Mouse (Mus musculus) E14TG2a.4 (cell line): Measurements from ENCODE around the gene Ccdc33.

Experiments used
- H3K27me3 ChIP-seq: 2 replicates; pipeline ENCODE4 v1.6.1; 2014; ENCODE audit warnings: low read length, control low read depth; ENCODE audit not compliant: insufficient read depth
- H3K36me3 ChIP-seq: 2 replicates; pipeline ENCODE4 v1.6.1; 2014; ENCODE audit warnings: low read length, control low read depth; ENCODE audit not compliant: insufficient read depth
- H3K4me1 ChIP-seq: replicated peaks from 2 replicates; pipeline ENCODE4 v1.6.1; 2014; ENCODE audit warnings: low read depth, low read length, control low read depth
- H3K4me3 ChIP-seq: replicated peaks from 2 replicates; pipeline ENCODE4 v1.5.1; 2014; ENCODE audit warnings: mild to moderate bottlenecking, low read length
- H3K9me3 ChIP-seq: 2 replicates; pipeline ENCODE4 v1.6.1; 2014; ENCODE audit warnings: low read length, control low read depth
- CTCF ChIP-seq: conservative IDR thresholded peaks from 2 replicates; pipeline ENCODE4 v1.5.1; 2014; ENCODE audit warnings: low read length
- NANOG ChIP-seq: IDR thresholded peaks from 2 replicates; pipeline ENCODE4 v1.6.1; 2014; ENCODE audit warnings: borderline replicate concordance, low read length, mixed read lengths
- POU5F1 ChIP-seq: IDR thresholded peaks from 2 replicates; pipeline ENCODE4 v1.6.1; 2014; ENCODE audit warnings: low read length, borderline replicate concordance

Gene Ccdc33

DNA sequence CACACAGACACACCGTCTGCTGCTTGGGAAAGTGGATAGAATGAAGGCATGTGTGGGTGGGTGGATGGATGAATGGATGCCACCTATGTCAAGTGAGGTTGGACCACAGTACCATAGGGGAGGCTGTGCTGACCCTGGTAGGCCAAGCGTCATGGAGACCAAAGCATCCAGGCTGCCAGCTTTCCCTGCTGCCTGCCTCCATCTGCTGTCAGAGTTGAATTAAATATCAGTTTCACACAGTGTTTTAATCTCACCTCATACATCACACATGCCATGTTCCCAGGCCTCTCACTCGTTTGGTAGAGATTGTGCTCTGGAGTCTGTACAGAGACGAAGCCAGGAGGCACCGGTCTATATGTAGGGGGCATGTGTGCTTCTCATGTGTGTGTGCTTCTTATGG is 7.8 kb downstream of the Ccdc33 start:
- Histone ChIP-seq H3K36me3 (no peaks in the 10 kb centered on the region), H3K27me3 (peaks cover 82% of the 10 kb centered on the region), H3K4me1 (peaks cover 42% of the 10 kb centered on the region), H3K4me3 (no peak overlapping the region), H3K9me3 (no peaks in the 10 kb centered on the region)
- no peak for TF ChIP-seq NANOG

DNA sequence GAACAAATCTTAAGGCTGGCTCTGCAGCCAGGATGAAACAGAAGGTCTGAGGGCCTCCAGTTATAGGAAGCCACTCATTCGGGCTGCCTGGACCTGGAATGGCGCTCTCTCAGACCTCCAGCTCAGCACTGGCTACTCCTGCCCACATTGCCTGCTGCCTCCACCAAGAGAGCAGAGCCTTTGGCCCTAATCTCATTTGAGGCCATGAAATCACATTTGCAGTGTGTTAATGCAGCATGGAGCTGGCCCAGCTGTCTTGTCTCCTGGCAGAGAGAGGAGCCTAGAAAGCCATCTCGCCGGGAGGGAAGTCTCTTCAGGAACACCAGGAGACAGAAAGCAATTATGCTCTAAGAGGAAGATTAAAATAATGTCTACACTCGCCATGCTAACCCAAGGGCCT is 11.1 kb downstream of the Ccdc33 start:
- H3K4me3 ChIP-seq: no peak overlapping the region
- no peaks in the 10 kb centered on the region for H3K9me3 ChIP-seq
- no peaks in the 10 kb centered on the region for H3K36me3 ChIP-seq
- H3K4me1 ChIP-seq: peaks cover 11% of the 10 kb centered on the region
- peaks cover 73% of the 10 kb centered on the region for H3K27me3 ChIP-seq
- no peak for TF ChIP-seq CTCF

DNA sequence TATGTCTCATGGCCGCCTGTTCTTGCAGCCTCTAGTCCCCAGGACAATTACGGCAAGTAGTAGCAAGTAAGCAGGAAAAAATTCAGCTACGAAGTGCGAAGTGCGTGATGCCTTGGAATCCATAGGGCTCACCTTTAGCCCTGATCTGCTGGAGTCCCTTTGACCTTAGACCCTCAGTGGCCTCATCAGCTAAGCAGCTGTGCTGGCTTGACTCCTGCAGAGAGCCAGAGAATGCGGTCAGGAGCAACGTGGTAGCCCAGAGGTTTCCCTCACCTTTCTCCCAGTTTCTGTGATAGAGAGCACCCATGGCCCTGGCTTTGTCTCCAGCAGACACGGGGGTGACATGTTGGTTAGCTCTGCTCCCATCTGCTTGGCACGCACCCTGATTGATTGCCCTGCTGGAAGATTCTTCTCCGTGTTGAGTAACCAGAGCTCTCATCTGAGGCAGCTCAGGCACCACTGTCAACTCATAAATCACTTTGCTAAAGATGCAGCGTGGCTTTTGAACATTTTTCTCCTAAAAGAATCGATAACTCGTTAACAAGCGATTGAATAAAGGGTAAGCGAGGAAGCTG is 12.9 kb downstream of the Ccdc33 start:
- peaks cover 68% of the 10 kb centered on the region for H3K27me3 ChIP-seq
- no peak overlapping the region for H3K4me3 ChIP-seq
- no peak for TF ChIP-seq POU5F1
- no peak for TF ChIP-seq NANOG
- TF ChIP-seq CTCF: no peak
- no peaks in the 10 kb centered on the region for H3K9me3 ChIP-seq
- H3K36me3 ChIP-seq: no peaks in the 10 kb centered on the region
- H3K4me1 ChIP-seq: no peaks in the 10 kb centered on the region

DNA sequence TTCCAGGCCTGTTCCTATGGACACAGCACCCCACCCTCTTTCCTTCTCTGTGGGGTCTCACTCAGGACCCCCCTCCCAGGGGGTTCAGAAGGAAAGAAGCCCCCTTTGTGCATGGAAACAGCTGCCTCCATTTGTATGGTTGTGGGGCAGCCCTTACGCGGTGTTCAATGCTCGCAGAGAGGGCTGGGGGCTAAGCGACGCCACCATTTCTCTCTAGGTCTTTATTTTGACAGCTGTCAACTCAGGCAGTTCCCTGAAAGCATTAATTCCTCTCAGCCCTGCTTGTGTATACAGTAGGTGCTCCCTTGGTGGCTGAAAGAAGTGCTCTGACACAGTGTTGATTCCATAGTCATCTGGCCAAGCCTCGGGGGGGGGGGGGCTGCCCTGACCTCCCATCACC is 15.0 kb downstream of the Ccdc33 start:
- H3K4me3 ChIP-seq: no peak overlapping the region
- no peak for TF ChIP-seq NANOG
- TF ChIP-seq POU5F1: no peak
- TF ChIP-seq CTCF: no peak
- no peaks in the 10 kb centered on the region for H3K9me3 ChIP-seq
- no peaks in the 10 kb centered on the region for H3K36me3 ChIP-seq
- peaks cover 65% of the 10 kb centered on the region for H3K27me3 ChIP-seq
- H3K4me1 ChIP-seq: peaks cover 19% of the 10 kb centered on the region

DNA sequence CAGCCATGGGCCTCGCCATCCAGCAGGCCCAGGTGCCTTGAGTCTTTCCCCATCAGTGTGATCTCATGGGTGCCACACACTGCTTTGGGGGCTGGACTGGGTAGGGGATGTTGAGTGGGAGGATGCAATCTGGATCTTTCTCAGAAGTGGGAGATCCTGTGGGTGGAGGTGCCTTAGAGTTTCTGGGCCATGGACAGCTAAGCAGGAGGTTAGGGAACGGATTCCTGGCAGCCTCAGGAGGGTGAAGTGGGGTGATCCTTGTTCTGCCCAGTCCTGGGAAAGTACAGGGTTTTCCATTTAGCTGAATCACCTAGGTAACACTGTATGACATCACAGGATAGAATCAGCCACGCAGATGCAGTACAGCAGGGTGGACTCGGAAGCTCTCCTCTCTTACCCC is 16.6 kb downstream of the Ccdc33 start:
- H3K27me3 ChIP-seq: peaks cover 59% of the 10 kb centered on the region
- H3K9me3 ChIP-seq: no peaks in the 10 kb centered on the region
- H3K36me3 ChIP-seq: no peaks in the 10 kb centered on the region
- TF ChIP-seq NANOG (no peak), POU5F1 (no peak), CTCF (no peak)
- no peak overlapping the region for H3K4me3 ChIP-seq
- peaks cover 36% of the 10 kb centered on the region for H3K4me1 ChIP-seq

DNA sequence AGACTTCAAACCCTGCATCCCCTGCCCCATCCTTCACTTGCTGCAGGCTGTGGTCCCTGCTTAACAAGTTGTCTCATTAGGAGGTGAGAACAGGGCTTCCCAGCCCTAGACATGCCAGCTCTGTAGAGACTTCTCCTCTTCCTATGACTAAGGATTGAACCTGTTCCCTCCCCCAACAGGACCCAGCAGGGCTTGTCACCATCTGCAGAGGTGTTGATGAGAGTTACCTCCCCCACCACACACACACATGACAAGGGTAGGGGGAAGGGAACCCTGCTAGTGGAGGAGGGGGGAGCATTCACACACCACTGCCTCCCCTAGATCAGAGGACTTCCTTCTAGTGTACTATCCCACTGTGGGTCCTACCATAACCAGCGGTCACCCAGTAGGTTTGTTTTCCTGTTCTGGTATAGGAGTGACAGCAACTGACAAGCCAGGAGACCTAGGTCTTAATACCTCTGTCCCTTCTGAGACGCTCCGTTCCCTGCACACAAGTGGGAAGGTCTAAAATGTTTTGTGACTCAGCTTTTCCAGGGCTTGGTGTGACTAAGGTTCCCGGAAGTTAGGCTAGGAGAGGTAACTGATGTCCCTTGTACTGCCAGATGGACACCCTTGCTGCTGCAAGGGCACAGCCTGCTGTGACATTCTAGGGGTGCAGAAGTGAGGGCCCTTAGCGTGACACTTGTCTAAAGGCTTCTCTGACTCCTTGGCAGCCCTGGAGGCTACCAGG is 18.6 kb downstream of the Ccdc33 start:
- Histone ChIP-seq H3K9me3 (no peaks in the 10 kb centered on the region), H3K36me3 (no peaks in the 10 kb centered on the region), H3K4me3 (no peak overlapping the region), H3K27me3 (peaks cover 43% of the 10 kb centered on the region), H3K4me1 (peaks cover 55% of the 10 kb centered on the region)
- TF ChIP-seq POU5F1: no peak
- TF ChIP-seq CTCF: no peak
- no peak for TF ChIP-seq NANOG

DNA sequence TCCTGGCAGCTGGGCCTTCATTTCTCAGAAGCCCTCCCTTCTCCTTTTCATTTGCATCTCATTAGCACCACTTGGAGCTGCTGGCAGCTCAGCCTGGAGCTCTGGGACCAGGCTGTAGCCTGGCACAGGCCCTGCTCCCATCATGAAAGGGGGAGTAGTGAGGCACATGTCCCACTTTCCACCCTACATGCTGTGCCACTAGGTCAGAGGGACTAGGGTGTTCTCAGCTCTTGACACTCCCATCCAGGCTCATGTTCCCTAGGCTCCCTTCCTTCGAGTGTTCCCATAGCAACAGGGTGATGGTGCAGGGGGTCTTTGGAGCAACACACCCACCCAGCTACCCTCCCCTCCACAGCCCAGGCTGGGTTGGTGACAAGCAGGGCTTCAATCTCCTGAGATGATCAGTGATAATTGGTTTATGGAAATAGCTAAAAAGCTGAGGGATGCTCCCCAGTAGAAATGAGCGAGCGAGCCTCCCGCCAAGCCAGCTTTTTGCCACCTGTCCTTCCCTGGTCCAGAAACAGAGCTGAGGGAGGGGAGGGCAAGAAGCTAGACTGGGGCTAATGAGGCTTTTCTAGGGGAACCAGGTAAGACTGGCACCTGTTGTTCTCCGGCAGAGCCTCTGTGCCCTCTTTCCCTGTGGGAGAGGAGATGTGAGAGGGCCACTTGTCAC is 21.9 kb downstream of the Ccdc33 start:
- Histone ChIP-seq H3K36me3 (no peaks in the 10 kb centered on the region), H3K4me1 (peaks cover 59% of the 10 kb centered on the region), H3K27me3 (peaks cover 36% of the 10 kb centered on the region), H3K9me3 (no peaks in the 10 kb centered on the region), H3K4me3 (no peak overlapping the region)
- TF ChIP-seq CTCF (no peak), POU5F1 (no peak), NANOG (no peak)

DNA sequence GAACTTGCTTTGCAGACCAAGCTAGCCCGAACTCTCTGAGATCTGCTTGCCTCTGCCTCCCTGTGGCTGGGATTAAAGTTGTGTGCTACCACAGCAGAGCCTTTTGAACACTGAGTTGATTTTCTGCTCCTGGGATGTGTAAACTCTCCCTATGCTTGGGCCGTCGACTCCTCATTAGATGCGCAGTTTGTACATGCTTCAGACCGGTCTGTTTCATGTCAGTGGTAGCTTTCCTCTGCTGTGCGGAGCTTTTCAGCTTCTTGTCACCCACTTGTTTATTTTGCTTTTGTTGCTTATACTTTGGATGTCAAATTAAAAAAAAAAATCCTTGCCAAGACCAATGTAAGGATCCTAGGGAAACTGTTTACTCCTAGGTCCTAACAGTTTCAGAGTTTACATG is 22.6 kb downstream of the Ccdc33 start:
- TF ChIP-seq NANOG (no peak), POU5F1 (no peak), CTCF (no peak)
- H3K4me3 ChIP-seq: no peak overlapping the region

DNA sequence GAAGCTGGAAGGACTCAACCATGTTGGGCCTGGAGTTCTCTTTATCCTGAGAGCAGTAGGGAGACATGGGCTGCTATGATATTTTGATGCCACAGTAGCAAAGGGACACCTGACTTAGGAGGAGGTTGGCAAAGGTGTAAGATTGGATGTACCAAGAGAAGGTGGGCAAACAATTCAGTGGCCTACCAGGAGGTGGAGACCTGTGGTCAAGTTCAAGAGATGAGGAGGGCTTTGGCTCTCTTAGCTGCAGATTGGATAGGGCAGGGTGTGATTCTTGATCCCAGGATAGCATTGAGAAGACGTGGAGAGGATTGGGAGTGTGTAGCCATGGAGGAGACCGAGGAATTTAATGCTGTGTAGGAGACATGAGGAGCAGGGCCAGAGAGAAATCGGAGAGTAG is 24.8 kb downstream of the Ccdc33 start:
- Histone ChIP-seq H3K4me3 (no peak overlapping the region), H3K27me3 (peaks cover 41% of the 10 kb centered on the region), H3K9me3 (no peaks in the 10 kb centered on the region), H3K4me1 (peaks cover 41% of the 10 kb centered on the region), H3K36me3 (no peaks in the 10 kb centered on the region)
- TF ChIP-seq CTCF (no peak), POU5F1 (no peak), NANOG (no peak)

More for the DNA sequence above, 22.6 kb downstream of the Ccdc33 start:
- Histone ChIP-seq H3K9me3 (no peaks in the 10 kb centered on the region), H3K4me1 (peaks cover 59% of the 10 kb centered on the region), H3K27me3 (peaks cover 38% of the 10 kb centered on the region), H3K36me3 (no peaks in the 10 kb centered on the region)
